Mouse (Mus musculus) ovary, postnatal 10 days (tissue): Measurements from ENCODE around the gene Fibin.

Experiments used
- DNase-seq: peaks from one replicate; pipeline ENCODE4 v3.0.0; 2022; ENCODE audit warnings: low spot score

Fibin gene

GRCm38 (mm10) chr2:110314074-110314473 is 48.9 kb downstream of the Fibin start:
- DNase-seq = no peak

GRCm38 (mm10) chr2:110313305-110313824 is 49.6 kb downstream of the Fibin start:
- no peak for DNase-seq
